Mouse (Mus musculus): ENCODE results near the gene Sim2.

The Sim2 gene

DNA sequence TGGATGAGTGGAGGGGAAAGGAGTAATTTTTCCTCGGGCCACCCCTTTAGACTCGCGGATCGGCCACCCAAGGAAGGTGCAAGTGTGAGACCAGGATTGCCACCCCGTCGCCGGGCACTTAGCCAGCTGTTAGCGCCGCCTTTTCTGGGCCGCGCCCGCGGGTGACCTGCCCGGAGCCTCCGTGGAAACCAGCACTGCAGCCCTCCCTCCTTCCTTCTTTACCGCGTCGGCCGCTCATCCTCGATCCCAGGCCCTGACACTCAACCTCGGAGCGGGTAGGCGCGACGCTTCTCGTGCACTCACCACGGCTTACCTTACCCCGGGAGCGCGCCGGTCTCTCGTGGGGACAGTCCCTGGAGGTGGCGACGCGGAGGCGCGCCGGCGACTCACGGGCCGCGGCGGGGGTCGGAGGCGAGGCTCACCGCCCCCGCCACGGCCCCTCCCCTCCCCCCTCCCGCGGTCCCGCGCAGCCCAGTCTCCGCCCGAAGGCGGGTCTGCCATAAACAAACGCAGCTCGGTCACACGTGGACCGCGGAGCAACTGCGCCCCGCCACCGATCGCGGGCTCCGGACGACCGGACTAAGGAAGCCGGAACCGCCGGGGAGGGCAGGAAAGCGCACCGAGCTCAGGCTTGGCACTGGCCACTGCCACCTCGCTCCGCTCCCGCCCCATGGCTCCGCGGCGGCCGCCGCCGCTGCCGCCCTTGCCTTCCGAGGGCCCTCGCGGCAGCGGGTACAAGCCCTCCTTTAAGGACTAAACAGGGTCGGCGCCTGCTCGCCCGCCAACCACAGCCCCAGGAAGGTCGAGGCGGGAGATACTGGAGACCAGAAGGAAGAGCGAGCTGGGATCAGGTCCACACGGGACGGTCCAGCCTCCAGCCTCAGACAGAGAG is at the start of gene Sim2:
Gene Sim2 (plus strand): TSS at position 221 of the 892 bp plus-strand sequence.
- DNase-seq (ENCODE audit: low read depth) = no peak

DNA sequence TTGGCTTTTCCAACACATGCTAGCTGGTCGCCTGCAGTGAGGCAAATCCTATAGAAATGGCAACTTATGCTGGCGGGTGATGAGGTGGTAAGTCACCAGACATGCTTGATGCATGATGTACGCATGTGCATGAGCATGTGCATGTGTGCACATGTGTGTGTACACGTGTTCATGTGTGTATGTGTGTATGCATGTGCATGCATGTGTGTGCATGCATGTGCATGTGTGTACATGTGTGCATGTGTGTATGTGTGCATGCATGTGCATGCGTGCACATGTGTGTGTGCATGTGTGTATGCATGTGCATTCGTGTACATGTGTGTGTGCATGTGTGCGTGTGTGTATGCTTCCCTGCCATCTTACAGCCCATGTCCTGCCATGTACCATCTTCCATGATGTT is 47.5 kb upstream of the Sim2 start:
- DNase-seq (ENCODE audit: low read depth) = no peak

DNA sequence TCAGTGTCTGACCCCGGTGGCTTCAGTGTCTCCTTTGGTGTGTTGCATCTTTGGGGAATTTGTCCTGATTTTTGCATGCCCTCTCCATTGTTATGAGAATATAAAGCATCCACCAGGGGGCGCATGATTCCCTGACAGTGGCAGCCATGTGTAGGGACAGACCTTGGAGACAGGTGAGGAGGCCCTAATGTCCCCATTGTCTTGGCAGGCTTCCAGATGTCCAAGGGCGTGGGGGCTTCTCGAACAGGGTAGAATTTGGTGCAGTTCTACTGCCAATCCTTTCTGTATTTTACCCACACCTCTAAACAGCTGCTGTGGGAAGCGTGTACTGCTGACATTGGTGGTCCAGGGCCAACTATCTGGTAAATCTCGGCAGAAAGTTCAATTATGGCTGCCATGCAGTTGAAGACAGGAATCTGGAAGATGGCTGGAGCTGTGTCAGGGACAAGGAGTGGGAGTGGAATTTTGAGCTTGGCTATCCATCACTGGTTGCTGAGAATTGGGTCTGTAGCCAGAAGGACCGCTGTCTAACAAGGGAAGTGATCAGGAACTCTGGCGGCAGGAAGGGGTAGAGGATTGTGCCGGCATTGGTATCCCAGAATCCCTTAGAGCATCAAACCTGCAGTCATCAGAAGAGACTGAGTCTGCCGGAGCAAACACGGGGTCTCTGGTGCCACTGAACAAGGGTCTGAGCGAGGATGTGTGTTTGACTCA is 46.3 kb upstream of the Sim2 start:
- no peak for DNase-seq (ENCODE audit: low read depth)

DNA sequence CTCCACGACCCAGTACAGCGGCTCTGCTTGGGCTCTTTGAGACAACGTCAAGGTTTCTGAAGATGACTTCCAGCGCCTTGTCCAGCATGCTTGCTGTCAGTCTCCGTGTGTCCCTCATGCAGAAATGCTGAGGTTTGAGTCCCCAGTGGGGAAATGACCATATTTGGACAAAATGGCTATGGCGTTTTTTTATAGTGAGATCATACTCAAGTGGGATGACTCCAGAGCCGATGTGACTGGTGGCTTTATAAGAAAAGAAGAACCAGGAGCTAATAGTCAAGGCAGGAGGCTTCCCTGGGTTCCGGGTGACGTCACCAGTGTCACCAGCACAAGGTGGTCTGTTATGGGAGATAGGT is 45.8 kb upstream of the Sim2 start:
- no peak for DNase-seq (ENCODE audit: low read depth)

DNA sequence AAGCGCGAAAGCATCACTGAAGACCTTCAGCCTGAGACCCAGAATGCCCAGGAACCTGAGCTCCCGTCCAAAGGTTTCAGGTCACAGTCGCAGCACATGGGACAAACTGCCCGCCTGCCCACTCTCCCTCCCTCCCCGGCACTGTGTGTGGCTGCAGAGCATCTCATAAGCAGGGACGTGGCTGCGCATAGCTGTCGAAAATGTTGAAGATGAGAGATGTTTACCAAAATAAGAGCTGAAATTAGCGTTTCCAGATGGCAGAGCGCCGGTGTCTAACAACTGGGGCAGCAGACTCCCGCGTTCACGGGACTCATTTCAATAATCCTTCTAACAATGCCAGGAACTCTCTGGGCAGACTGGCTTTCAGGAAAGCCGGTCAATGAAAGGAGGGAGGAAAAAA is 44.2 kb upstream of the Sim2 start:
- DNase-seq (ENCODE audit: low read depth) = no peak

DNA sequence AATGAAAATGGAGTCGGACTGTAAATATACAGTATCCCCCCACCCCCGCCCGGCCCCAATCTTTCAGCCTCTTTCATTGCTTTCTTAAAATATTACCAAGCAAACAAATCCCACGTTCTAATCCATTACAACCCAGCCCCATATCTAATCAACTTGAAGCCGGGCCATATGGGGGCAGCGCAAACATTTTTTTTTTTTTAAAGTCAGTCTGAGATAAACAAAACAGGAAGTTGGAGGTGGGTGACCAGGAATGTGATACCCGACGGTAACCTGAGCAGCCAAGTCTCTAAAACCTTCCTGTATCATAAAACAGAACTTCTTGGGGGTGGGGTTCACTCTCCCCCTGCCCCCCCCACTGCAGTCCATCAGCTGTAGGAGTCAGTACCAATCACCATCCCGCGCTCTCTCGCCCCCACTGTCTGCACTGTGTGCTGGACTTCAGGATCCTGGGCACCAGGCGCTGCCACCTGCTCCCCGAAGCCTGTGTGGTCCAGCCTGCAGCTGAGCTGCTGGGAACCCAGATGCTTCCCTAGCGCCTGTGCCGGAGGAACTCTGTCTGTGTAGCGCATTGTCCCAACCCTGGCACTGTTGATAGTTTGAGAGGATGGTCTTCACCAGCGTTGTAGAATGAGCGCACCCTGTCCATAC is 43.5 kb upstream of the Sim2 start:
- DNase-seq (ENCODE audit: low read depth) = no peak

DNA sequence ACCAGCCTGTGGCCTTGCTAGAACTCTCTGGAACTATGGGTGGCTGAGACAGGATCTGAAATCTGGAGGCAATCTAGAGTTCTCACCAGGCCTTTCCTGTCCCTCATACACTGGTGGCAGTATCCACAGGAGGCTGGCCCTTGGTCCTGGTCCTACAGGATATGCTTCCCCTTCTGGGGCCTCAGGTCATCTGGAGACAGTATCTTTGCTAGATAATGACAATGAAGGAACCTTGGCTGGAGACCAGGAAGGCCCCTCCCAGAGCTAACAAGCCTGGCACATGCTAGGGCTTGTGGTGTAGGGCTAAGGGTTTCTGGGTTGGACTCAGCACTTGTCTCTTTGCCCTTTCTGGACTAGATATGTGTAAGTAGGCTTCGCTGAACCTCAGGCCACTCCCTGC is 40.9 kb upstream of the Sim2 start:
- DNase-seq (ENCODE audit: low read depth) = no peak

DNA sequence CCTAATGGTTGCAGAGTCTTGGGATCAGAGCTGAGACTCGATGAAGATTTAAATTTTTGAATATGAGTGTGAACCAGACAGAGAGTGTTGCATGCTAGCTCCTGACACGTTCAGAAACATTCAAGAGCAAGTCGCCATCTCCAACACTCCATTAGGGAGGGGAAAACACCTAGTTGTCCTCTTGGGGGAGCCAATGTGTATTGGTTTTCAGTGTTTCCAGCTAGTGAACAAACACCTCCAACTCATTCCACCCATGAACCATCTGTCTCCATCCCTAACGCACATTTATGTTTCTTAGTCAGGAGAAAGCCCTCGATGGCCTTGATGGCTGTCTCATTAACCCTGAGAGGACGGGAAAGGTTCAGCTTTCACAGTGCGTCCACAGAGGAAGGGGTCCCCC is 39.7 kb upstream of the Sim2 start:
- no peak for DNase-seq (ENCODE audit: low read depth)

DNA sequence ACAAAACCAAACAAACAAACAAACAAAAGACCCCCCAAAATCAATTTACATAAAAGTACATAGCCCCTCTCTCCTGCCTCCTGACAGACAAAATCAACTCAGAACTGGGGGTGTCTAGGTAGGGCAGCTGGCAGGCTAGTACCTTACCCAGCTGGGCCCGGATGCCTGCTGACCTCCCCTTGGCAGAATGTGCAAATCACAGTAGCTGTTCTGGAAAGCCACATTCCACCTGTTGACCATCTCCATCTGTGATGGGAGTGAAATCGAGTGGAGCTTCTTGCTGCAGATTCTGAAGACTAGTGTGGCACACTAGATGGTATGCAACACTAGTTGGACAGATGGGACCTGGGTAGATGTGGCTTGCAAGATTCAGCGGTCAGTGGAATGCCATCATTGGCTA is 34.4 kb upstream of the Sim2 start:
- DNase-seq (ENCODE audit: low read depth) = no peak

DNA sequence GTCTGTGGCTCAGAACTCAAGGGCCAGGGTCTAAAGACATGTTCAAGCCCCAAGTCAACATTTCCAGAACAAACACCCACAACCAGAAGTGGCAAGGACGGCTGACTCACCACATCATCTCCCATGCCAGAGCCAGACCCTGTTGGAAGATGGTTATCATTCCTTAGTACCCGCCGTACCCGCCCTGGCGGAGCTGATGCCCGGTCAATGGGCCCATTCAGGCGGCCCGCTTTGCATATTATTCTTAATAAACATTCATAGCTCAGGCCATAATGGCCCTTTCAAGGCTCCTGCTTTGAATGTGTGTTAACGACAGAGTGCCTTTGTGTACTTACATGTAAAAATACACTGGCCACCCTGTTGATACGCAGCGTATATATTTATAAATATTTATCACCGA is 29.6 kb upstream of the Sim2 start:
- no peak for DNase-seq (ENCODE audit: low read depth)

DNA sequence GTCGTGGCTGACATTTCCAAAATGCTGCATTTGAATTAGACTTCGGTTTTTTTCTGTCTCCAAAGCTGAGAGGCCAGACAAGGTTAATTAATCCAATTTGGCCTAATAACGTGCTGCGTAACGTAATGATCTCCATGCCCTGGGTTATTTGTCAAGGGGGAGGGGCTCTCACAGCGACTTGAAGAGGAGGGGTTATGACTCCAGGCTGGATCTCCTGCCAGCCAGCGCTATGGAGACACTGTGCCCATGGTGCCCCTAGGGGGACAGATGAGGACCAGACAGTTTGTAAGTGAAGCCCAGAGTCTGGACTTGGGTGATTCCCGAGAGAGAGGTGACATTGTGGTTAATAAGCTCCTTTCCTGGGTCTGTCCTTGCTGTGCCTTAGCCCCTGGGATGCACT is 29.2 kb upstream of the Sim2 start:
- no peak for DNase-seq (ENCODE audit: low read depth)

DNA sequence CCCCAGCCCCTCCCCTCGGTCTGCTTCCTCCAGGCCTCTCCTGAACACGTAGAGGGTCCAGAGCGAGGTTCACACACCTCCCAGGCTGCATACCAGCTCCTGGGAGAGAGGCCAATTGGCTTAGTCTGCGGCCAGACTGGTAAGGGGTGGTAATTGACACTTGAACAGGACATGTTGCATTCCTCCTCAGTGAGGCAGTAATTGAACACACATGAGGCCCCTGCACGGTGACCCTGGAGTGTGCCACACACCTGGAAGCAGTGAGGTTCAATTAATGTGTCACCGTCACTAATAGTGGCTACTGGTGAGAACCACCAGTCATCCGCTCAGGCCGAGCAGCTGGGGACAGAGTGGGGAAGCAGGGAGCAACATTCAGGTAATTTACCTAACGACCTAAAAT is 24.9 kb upstream of the Sim2 start:
- DNase-seq (ENCODE audit: low read depth) = peak; percentile 62

DNA sequence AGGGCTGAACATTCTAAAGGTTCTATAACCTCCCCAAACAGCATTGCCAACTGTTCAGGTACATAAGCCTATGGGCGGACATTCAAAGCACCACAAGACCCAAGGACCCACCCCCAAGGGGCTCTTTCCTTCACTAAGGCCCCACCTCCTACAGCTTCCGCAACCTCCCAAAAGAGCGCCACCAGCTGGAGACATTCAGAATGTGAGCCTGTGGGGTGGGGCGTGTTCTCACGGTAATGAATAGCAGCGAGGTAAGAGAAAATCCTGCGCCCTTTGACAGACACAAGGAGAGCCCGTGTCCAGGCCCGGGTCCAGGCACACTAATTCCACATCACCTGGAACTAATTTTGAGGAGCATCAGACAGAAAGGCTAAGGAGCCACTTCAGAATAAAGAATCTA is 20.5 kb upstream of the Sim2 start:
- DNase-seq (ENCODE audit: low read depth) = no peak

DNA sequence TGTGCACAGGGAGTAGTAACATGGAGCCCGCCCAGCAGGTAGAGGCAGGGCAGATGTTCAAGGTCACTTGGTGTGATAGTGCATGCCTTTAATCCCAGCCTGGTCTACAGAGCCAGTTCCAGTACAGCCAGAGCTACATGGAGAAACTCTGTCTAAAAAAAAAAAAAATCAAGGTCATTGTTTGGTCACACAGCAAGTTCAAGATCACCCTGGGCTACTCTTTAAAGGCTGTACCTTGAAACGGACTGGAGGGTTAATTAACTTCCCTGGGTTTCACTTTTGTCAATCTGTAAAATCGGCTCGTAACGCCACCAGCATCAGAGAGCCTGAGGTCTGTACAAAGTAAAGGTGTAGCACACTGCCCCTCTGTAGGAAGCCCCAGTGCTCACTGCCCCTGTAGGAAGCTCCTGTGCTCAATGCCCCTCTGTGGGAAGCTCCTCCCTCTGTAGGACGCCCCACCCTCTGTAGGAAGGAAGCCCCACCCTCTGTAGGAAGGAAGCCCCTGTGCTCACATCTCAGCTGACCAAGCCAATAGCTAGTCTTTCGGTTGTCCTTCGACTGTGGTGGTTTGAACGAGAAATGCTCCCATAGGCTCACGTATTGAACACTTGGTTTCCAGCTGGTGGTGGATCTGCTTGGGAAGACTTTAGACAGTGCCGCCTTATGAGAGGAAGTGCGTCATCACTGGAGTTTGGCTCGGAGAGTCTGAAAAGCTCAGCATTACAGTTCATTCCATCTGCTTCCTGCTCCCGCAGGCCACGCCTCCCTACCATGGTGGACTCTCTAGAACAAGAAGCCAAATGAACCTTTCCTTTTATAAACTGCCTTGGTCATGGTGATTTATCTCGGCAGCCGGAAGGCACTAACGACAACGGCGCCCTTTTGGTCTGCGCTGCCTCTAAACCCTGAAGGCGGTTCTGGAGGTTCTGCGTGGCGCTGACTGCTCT is 18.7 kb upstream of the Sim2 start:
- no peak for DNase-seq (ENCODE audit: low read depth)

DNA sequence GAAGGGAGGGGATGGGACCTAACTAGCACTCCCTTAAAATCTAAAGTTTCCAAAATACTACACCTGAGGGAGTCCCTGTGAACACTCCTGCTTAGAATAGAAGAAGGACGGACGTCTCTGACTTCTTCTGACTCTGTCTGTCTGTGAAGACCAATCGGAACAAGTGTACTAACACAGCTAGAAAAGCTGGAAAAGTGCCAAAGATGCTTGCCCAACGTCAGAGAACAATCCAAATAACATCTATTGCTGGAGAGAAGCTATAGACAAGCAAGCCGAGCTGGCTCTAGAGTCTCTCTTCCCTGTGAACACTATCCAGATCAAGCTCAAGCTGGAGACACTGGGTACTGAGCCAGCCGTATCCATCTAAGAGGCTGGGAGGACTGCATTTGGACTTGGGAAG is 18.0 kb upstream of the Sim2 start:
- DNase-seq (ENCODE audit: low read depth) = no peak

DNA sequence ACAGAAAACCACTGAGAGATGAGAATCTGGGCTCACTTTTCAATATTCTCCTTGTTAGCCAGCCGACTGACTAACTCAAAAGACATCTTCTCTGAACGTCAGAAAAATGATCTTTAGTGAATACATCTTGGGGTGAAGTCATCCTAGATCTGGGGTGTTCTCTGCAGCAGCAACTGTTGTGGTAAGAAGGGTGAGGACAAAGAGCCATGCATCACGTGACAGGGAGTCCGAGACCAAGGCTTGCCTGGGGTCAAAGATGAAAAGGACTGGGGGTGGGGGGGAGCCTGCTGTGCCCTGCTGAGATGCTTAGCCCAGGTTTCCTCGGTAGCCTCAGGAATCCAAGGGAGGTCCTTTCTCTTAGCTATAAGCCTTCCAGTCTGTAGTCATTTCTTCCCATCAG is 17.5 kb upstream of the Sim2 start:
- no peak for DNase-seq (ENCODE audit: low read depth)

DNA sequence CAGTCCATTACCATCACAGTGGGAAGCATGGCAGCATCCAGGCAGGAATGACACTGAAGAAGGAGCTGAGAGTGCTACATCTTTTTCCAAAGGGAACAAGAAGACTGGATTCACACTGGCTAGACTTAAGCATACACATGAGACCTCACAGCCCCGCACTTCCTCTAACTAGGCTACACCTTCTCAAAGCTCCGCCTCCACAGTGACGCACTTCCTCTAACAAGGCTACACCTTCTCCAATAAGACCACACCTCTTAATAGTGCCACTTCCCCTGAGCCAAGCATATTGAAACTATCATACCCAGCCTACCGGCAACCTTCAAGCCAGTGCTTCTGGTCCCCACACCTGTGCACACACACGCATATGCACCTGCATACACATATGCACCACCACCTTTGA is 15.7 kb upstream of the Sim2 start:
- no peak for DNase-seq (ENCODE audit: low read depth)

DNA sequence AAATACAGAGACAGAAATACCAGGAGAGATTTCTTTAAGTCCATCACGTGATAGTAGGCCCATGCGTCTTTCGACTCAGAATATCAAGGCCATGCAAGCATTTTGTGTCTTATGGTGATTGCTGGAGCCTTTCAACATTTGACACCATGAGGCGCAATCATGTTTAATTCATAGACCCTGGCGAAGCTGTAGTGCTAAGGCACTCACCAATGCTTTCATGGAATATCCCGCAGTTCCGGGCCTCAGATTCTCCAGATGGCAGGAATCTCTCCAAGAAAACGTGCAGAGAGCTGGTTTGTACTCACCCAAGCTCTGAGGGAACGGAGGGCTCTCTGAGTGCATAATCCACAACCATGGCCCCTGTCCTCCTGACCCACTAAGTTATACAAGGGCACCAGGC is 13.8 kb upstream of the Sim2 start:
- DNase-seq (ENCODE audit: low read depth) = no peak

DNA sequence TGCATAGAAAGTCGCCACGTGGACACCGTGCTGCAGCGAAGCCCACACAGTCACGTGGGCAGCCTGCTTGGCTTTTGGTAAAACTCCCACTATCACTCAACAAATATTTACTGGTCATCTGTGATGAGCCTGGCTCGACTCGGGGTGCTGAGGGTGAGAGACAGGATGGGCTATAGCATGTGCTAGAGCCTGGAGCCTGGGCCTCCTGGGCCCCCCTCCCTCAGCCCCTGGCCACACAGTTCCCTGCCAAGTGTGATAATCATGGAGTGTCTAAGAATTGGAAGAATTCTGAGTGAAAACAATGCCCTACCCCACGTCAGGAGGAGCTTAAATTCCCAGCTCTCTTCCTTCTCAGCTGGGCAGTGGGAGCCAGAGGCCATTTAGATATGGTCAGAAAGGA is 13.3 kb upstream of the Sim2 start:
- no peak for DNase-seq (ENCODE audit: low read depth)

DNA sequence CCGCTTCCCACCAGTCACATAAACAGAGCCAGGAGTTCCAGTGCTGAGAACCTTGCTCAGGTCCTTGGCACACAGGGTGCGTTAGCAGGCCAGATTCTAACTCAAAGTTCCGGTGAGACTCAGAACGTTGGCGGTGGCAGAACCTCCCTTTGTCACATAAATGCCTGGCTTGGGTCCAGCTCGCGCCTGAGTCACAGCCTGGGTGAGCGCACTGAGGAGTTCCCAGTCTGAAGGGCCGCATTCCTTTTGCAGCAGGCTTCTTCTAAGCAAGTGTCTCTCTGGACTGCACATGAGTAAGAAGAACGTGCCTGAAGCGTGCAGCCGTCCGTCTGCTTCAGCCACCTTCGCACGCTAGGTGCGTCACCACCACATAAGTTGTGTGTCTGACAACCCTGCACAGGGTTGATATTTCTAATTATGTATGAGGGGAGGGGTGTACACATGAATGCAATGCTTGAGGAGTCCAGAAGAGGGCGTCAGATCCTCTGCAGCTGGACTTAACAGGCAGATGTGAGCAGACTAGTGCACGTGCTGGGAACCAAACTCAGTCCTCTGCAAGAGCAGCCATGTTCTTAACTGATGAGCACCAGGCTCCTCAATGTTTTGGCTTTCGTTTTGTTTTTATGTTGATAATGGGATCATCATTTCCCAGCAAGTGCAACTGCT is 9.2 kb upstream of the Sim2 start:
- no peak for DNase-seq (ENCODE audit: low read depth)

DNA sequence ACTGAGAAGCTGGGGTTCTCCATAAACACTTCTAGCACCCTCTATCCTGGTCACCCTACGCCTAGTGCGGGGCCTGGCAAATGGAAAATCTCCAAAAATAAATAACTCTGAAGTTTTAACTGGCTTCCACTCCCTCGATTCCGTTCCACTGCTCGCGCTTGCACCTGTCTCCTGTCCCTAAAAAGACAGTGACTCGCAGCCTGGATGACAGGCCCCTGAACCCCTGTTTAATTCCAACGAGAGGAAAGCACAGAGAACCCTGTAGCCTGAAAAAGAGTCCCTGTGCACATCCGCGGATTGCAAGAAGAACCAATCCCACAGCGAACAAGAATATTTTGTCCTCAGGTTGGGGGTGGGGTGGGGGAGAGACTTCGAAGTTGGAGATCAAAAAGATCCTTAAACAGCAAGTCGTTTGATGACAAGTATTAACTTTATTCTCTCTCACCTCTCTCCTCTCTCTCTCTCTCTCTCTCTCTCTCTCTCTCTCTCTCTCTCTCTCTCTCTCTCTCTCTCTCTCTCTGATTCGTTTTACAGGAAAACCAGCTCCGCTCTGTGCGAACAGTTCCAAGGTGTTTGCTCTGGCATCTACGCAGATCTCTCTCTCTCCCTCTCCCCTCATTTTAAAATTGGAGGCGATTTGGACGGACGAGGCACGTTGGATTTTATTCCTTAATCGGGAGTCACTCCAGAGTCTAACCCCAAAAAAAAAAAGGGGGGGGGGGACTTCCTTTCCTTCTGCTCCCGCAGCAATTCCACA is 6.2 kb upstream of the Sim2 start:
- no peak for DNase-seq (ENCODE audit: low read depth)

Data from fibroblast of lung, adult 2 months (primary cell).